Mouse (Mus musculus): ENCODE measurements around the gene Cd209c. TPM values are rescaled to one million over a fixed set of nuclear protein-coding genes. Genes with fewer than 3 reads are reported as not detected.

The Cd209c gene
- total RNA-seq (2017): 1.0 to 2.6 TPM in 2 of 3 replicates, not detected in the other

GRCm38 (mm10) chr8:3954646-3955045, at the start of gene Cd209c:
Cd209c (minus strand) TSS chr8:3954746.
- no peak for ATAC-seq (replicated peaks; ENCODE audit: insufficient number of reproducible peaks, low FRiP score, low TSS enrichment, poor library complexity, severe bottlenecking)

DNA sequence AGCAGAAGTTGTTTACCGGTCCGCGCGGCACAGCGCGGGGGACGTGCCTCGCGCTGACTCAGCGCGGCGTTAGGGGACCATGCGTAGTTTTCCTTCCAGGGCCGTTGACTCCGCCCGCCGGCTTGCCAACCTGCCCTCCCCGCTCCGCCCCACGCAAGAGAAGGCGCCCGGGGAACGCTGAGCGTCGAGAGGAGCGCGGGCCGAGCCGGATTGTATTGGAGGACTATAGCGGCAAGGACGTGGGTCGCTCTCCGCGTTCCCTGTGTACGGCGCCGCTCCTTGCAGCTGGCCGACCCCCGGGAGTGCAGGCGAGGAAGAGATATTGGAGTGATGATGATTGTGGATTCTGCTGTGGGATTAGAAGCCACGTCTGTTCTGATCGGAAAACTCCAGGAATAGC, 39.7 kb upstream of the Cd209c start:
- no peak for ATAC-seq (replicated peaks; ENCODE audit: insufficient number of reproducible peaks, low FRiP score, low TSS enrichment, poor library complexity, severe bottlenecking)

- no peak for ATAC-seq (replicated peaks; ENCODE audit: insufficient number of reproducible peaks, low FRiP score, low TSS enrichment, poor library complexity, severe bottlenecking)
Observed at GRCm38 (mm10) chr8:3956037-3956436, 1.5 kb upstream of the Cd209c start.

- no peak for ATAC-seq (replicated peaks; ENCODE audit: insufficient number of reproducible peaks, low FRiP score, low TSS enrichment, poor library complexity, severe bottlenecking)
Observed at GRCm38 (mm10) chr8:3940023-3940422, 14.5 kb downstream of the Cd209c start.

DNA sequence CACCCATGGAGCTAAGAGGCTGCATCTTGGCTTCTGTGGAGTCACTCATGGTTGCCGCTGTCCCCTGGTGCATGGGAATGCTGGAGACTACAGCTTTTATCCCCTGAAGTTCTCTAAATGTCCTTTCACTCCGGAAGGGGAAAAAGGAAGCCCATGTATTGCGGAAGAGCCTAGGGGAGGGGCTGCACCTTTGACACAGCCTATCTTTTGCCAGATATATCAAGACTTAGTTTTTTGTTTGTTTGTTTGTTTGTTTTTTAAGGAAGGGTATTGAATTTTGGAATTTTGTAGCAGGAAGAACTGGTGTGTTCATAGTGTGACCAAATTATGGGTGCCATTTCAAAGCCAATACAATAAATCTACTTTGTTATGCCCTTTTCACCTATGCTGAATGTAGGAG, 27.8 kb downstream of the Cd209c start, which contains the start of gene Cd209b:
TSS of gene Cd209b (minus strand) at position 101 of the 400 bp plus-strand sequence.
- no peak for ATAC-seq (replicated peaks; ENCODE audit: insufficient number of reproducible peaks, low FRiP score, low TSS enrichment, poor library complexity, severe bottlenecking)

Other genes with a start within 250 kb of the Cd209c start
- 1.2 to 1.5 TPM in 2 of 3 replicates, not detected in the other for gene Clec4g, start 234.1 kb downstream of the Cd209c start, total RNA-seq (2017)
- 12.6 to 30.8 TPM (median 30.4 TPM) in 3 replicates for gene Cd209a, start 205.8 kb downstream of the Cd209c start, total RNA-seq (2017)
- gene Cd209e, start 100.4 kb downstream of the Cd209c start, total RNA-seq (2017): 0.58 to 1.2 TPM in 2 of 3 replicates, not detected in the other
- gene Cd209d, start 76.2 kb downstream of the Cd209c start, total RNA-seq (2017): 0.49 TPM in 1 of 3 replicates, not detected in the others
- not detected in 3 replicates for gene Cd209b, start 27.9 kb downstream of the Cd209c start, total RNA-seq (2017)
- not detected in 3 replicates for gene Cd209f, start 151.1 kb upstream of the Cd209c start, total RNA-seq (2017)
- gene Cd209g, start 179.4 kb upstream of the Cd209c start, total RNA-seq (2017): not detected in 3 replicates
- 3.0 to 14.6 TPM (median 7.6 TPM) in 3 replicates for gene Evi5l, start 211.8 kb upstream of the Cd209c start, total RNA-seq (2017)